Mouse (Mus musculus) megakaryocyte-erythroid progenitor cell, adult 5 weeks (primary cell): Measurements from ENCODE around the gene Acsl5. TPM values are rescaled to one million over a fixed set of nuclear protein-coding genes. Genes with fewer than 3 reads are reported as not detected.

Experiments
- polyA plus RNA-seq: library from polyadenylated mRNA; stranded (reverse); fragments of >175 nt; gene quantifications from 2 replicates; pipeline ENCODE4 v1.2.3, GENCODE M21; 2012

Acsl5 gene
- polyA plus RNA-seq, result 23.9 and 25.1 TPM in 2 replicates

GRCm38 (mm10) chr19:55251383-55252124 lies at the start of gene Acsl5:
TSS of gene Acsl5 (plus strand) at chr19:55251938.

DNA sequence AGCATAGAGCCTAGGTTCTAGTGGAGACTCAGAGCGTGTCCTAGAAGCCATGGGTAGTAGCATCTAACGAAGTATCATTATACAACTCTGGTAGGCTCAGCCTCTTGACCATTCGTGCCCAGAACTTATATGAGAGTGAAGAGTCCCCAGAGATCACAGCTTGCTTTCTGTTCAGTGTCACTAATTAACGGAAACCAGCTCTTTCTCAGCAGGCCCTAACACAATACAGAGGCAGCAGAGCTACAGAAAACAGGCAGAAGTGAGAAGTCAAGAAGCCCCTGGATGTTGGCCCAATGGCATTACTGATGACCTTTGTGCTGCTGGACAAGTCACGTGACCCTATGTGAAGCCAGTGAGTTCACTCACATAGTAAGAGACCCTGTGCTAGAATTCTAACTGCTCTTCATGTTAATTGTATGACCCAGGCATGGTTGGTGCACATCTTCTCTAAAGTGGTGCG lies 10.5 kb upstream of the Acsl5 start, which contains the start of gene Gucy2g:
Gucy2g (minus strand) TSS at position 51 of the 460 bp plus-strand sequence.

GRCm38 (mm10) chr19:55315452-55316108 lies 63.8 kb downstream of the Acsl5 start, which contains the start of gene Zdhhc6:
TSS of gene Zdhhc6 (minus strand) at chr19:55316032.

GRCm38 (mm10) chr19:55316109-55316714 lies 64.5 kb downstream of the Acsl5 start, which contains the start of gene Vti1a:
TSS of gene Vti1a (plus strand) at chr19:55316295.

Other genes with a start within 250 kb of the Acsl5 start
- 3.6 and 3.7 TPM in 2 replicates for gene Gpam, start 124.7 kb upstream of the Acsl5 start, polyA plus RNA-seq
- gene Tectb, start 71.2 kb upstream of the Acsl5 start, polyA plus RNA-seq, result not detected in 2 replicates
- 0.04 TPM in 1 of 2 replicates, not detected in the other for gene Gucy2g, start 10.7 kb upstream of the Acsl5 start, polyA plus RNA-seq
- 32.8 and 45.7 TPM in 2 replicates for gene Zdhhc6, start 64.1 kb downstream of the Acsl5 start, polyA plus RNA-seq
- gene Vti1a, start 64.4 kb downstream of the Acsl5 start, polyA plus RNA-seq, result 7.2 and 10.1 TPM in 2 replicates